ENCODE assay signal across 9 mouse cellular contexts in the genomic region with DNA sequence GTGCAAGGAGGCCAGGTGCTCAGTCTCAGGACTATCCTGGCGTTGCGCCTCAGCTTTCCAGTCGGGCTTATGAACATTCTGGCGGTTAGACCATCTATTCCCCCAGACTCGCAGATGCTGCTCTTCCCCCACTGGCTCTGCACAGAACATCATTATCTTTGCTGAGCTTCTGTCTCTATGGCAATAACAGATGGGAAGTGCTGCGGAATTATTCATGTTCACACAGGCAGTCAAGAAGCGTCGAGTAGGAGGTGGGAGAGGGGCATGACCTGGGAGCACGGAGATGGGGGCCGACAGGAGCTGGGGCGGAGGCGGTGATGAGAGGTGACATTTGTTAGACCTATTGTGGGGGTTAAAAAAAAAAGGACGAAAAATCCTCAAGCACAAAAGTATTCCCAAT. TPM values are rescaled to one million over a fixed set of nuclear protein-coding genes. Genes with fewer than 3 reads are reported as not detected.
DNase-seq lines count a peak whose midpoint lies in the region; ATAC-seq and TF ChIP-seq lines count a peak whose summit lies in the region.
"Had no signal": no experiment of that assay in that cellular context is flagged by ENCODE, and none has a peak within 500 bp of the region (broad histone marks: within the 10 kb centered on the region; RNA-seq: fewer than 3 reads in every experiment).

No protein-coding gene starts in this region.

- TF ChIP-seq CTCF in MEL (IDR thresholded peaks at IDR 0.05 in 2 of 3, conservative IDR thresholded peaks at IDR 0.05 in 1 of 3; ENCODE audit: control insufficient read depth in 1 of 3, insufficient read depth in 1 of 3, low read depth in 2 of 3, low read length in 3 of 3, poor library complexity in 1 of 3, severe bottlenecking in 1 of 3): no peak
- no peak for TF ChIP-seq CTCF in heart, postnatal 0 days (IDR thresholded peaks at IDR 0.05; ENCODE audit: low read depth)

- H3K4me1 ChIP-seq in MEL (ENCODE audit: control insufficient read depth in 1 of 2, insufficient read depth in 2 of 2, low read length in 2 of 2): peaks cover 0 to 15% of the 10 kb centered on the region in 2 experiments; a peak in 3 of 4 replicates
- peaks cover 12% of the 10 kb centered on the region for H3K4me1 ChIP-seq in heart, postnatal 0 days (ENCODE audit: control insufficient read depth, insufficient read depth)

- DNase-seq in 416B (ENCODE audit: low read depth) (peak; percentile 46), MEL (ENCODE audit: low read depth, low spot score) (peak; percentile 81)
- DNase-seq in embryo, embryonic 9.5 days (ENCODE audit: extremely low spot score): peak; percentile 77
- peak; percentile 18 for DNase-seq in heart, postnatal 0 days (ENCODE audit: low spot score)
- DNase-seq in layer of hippocampus, postnatal 36 days: peak; percentile 70 to 72
- peak; percentile 46 for DNase-seq in splenic B cell, adult 2 months (ENCODE audit: low read depth, low spot score)
- no peak for DNase-seq in ovary, postnatal 10 days (ENCODE audit: low spot score)

- peaks cover 12% of the 10 kb centered on the region for H3K79me2 ChIP-seq in MEL (ENCODE audit: control insufficient read depth, insufficient read depth, low read length, poor library complexity)

- no peak for TF ChIP-seq RAD21 in MEL (IDR thresholded peaks at IDR 0.05; ENCODE audit: low read depth, low read length)

- no peak for TF ChIP-seq POLR2A in MEL (IDR thresholded peaks at IDR 0.05; ENCODE audit: control insufficient read depth in 1 of 2, insufficient read depth in 1 of 2, low read depth in 1 of 2, low read length in 2 of 2, poor library complexity in 1 of 2)

- no peak for ATAC-seq in heart, postnatal 0 days (ENCODE audit: insufficient read depth, low read depth)
- ATAC-seq in megakaryocyte-erythroid progenitor cell, adult 5-6 weeks (replicated peaks; ENCODE audit: low FRiP score, low TSS enrichment, poor library complexity, severe bottlenecking): peak; percentile 45

- peak overlapping the region; percentile 71 to 100 for H3K4me3 ChIP-seq in MEL (ENCODE audit: control insufficient read depth in 1 of 2, insufficient read depth in 1 of 2, low read depth in 2 of 2, low read length in 2 of 2)
- H3K4me3 ChIP-seq in heart, postnatal 0 days (ENCODE audit: low read depth, low read length): peak overlapping the region; percentile 95

- peak overlapping the region; percentile 80 for H3K9ac ChIP-seq in MEL (ENCODE audit: control insufficient read depth, low read depth, low read length, poor library complexity, severe bottlenecking)
- no peak overlapping the region for H3K9ac ChIP-seq in heart, postnatal 0 days (replicated peaks; ENCODE audit: low read depth, low read length)

- H3K4me2 ChIP-seq in heart, postnatal 0 days (ENCODE audit: low read depth, low read length): peak overlapping the region; percentile 82

- no peaks in the 10 kb centered on the region for H3K27me3 ChIP-seq in MEL (ENCODE audit: control insufficient read depth in 1 of 2, insufficient read depth in 2 of 2, low read length in 2 of 2)
- H3K27me3 ChIP-seq in heart, postnatal 0 days (ENCODE audit: control insufficient read depth, insufficient read depth, low read length): no peaks in the 10 kb centered on the region
- no peaks in the 10 kb centered on the region for H3K27me3 ChIP-seq in splenic B cell, adult 2 months (ENCODE audit: control insufficient read depth, insufficient read depth, low read length, poor library complexity, severe bottlenecking)

- TF ChIP-seq EP300 in MEL (IDR thresholded peaks at IDR 0.05; ENCODE audit: low read depth in 1 of 2, low read length in 2 of 2): peak; percentile 59 to 77
- TF ChIP-seq EP300 in heart, postnatal 0 days (IDR thresholded peaks at IDR 0.05; ENCODE audit: low read depth): no peak

- peak overlapping the region; percentile 97 for H3K27ac ChIP-seq in MEL (ENCODE audit: control insufficient read depth, low read depth, low read length)
- H3K27ac ChIP-seq in heart, postnatal 0 days (ENCODE audit: low read depth): peak overlapping the region; percentile 98

- H3K9me3 ChIP-seq in MEL (replicated peaks; ENCODE audit: insufficient read depth, low read length): no peaks in the 10 kb centered on the region
- no peaks in the 10 kb centered on the region for H3K9me3 ChIP-seq in heart, postnatal 0 days (replicated peaks; ENCODE audit: control insufficient read depth, low read length)

- peaks cover 0 to 16% of the 10 kb centered on the region in 2 experiments; a peak in 2 of 4 replicates for H3K36me3 ChIP-seq in MEL (ENCODE audit: control insufficient read depth in 1 of 2, insufficient read depth in 2 of 2, low read length in 2 of 2)
- no peaks in the 10 kb centered on the region for H3K36me3 ChIP-seq in heart, postnatal 0 days (replicated peaks; ENCODE audit: control insufficient read depth, insufficient read depth, low read length)
- H3K36me3 ChIP-seq in splenic B cell, adult 2 months (ENCODE audit: control insufficient read depth, insufficient read depth, low read length, poor library complexity, severe bottlenecking): peaks cover 3% of the 10 kb centered on the region; the same call in 1 of the 2 replicates

- WGBS in heart, postnatal 0 days: 8% methylated on average over 13 of the region's 13 CpGs

TF ChIP-seq in MEL, 35 proteins besides CTCF, POLR2A, EP300 and RAD21:
- TF ChIP-seq GATA1 (IDR thresholded peaks at IDR 0.05; ENCODE audit: low read depth, low read length): peak; percentile 65
- no peak for TF ChIP-seq POLR2AphosphoS2 (IDR thresholded peaks at IDR 0.05; ENCODE audit: low read length)
- TF ChIP-seq BHLHE40 (IDR thresholded peaks at IDR 0.05; ENCODE audit: borderline replicate concordance, low read depth, low read length): no peak
- TF ChIP-seq ZNF384 (IDR thresholded peaks at IDR 0.05; ENCODE audit: low read depth, low read length): no peak
- 0 out of 2 replicates have a peak, but pooled peaks have one; percentile 19 for TF ChIP-seq KAT2A (conservative IDR thresholded peaks at IDR 0.05; ENCODE audit: low read depth, low read length)
- no peak for TF ChIP-seq MAFK (IDR thresholded peaks at IDR 0.05; ENCODE audit: borderline replicate concordance, low read depth, low read length)
- TF ChIP-seq SMC3 (IDR thresholded peaks at IDR 0.05; ENCODE audit: low read depth, low read length): no peak
- TF ChIP-seq TCF12 (IDR thresholded peaks at IDR 0.05; ENCODE audit: low read depth, low read length): peak; percentile 33; the same call in 1 of the 2 replicates
- TF ChIP-seq MAX (IDR thresholded peaks at IDR 0.05; ENCODE audit: low read length): no peak
- no peak for TF ChIP-seq TBP (IDR thresholded peaks at IDR 0.05; ENCODE audit: low read depth, low read length)
- no peak for TF ChIP-seq ELF1 (IDR thresholded peaks at IDR 0.05; ENCODE audit: low read depth, low read length)
- peak; percentile 74 for TF ChIP-seq TAL1 (IDR thresholded peaks at IDR 0.05; ENCODE audit: low read length)
- TF ChIP-seq RCOR1 (IDR thresholded peaks at IDR 0.05; ENCODE audit: low read depth, low read length): peak; percentile 61; the same call in 1 of the 2 replicates
- TF ChIP-seq MYB (IDR thresholded peaks at IDR 0.05; ENCODE audit: low read depth, low read length): peak; percentile 60; the same call in 1 of the 2 replicates
- peak; percentile 55; the same call in 1 of the 2 replicates for TF ChIP-seq ETS1 (IDR thresholded peaks at IDR 0.05; ENCODE audit: low read depth, low read length)

RNA-seq across cellular contexts. Expression of gene Skil, which starts 1.7 kb away (rescaled TPM):
- total RNA-seq in MEL (2012; rRNA removed): 7.4 and 7.5 TPM in 2 replicates
- 1 to 10 TPM in 1 of 2 experiments, not detected in 1; 8.6 TPM for polyA plus RNA-seq in MEL (2012; ENCODE audit: insufficient read depth in 1 of 2, insufficient read length in 2 of 2, low read depth in 1 of 2, low replicate concordance in 2 of 2, missing spikeins in 1 of 2)
- 13.1 and 17.9 TPM in 2 replicates for total RNA-seq in heart, postnatal 0 days (2014; rRNA removed; ENCODE audit: low replicate concordance)
- 10.7 and 10.9 TPM in 2 replicates for polyA plus RNA-seq in heart, postnatal 0 days (2015; fragmentation: Nextera tagmentation; extraction: Ambion mirVana)
- 10 to 100 TPM; 74.5 to 74.6 TPM for total RNA-seq in layer of hippocampus, postnatal 36 days (2021)
- 5.3 and 6.1 TPM in 2 replicates for total RNA-seq in megakaryocyte-erythroid progenitor cell, adult 5-6 weeks (2014; fragmentation: Nextera tagmentation)
- 24.1 and 26.9 TPM in 2 replicates for total RNA-seq in megakaryocyte-erythroid progenitor cell, adult 5-6 weeks (2017)

RNA-seq across cellular contexts. Expression of gene Cldn11, which starts 56.5 kb away (rescaled TPM):
- total RNA-seq in MEL (2012; rRNA removed): not detected in 2 replicates
- polyA plus RNA-seq in MEL (2012; ENCODE audit: insufficient read depth in 1 of 2, insufficient read length in 2 of 2, low read depth in 1 of 2, low replicate concordance in 2 of 2, missing spikeins in 1 of 2): not detected
- 5.6 and 9.3 TPM in 2 replicates for total RNA-seq in heart, postnatal 0 days (2014; rRNA removed; ENCODE audit: low replicate concordance)
- 4.8 and 6.0 TPM in 2 replicates for polyA plus RNA-seq in heart, postnatal 0 days (2015; fragmentation: Nextera tagmentation; extraction: Ambion mirVana)
- 100 to 1,000 TPM; 200 to 204 TPM for total RNA-seq in layer of hippocampus, postnatal 36 days (2021)
- total RNA-seq in megakaryocyte-erythroid progenitor cell, adult 5-6 weeks (2014; fragmentation: Nextera tagmentation): not detected in 2 replicates
- not detected in 2 replicates for total RNA-seq in megakaryocyte-erythroid progenitor cell, adult 5-6 weeks (2017)
- total RNA-seq: hematopoietic stem cell, adult 5-6 weeks had no signal

Comparison
In these comparisons a context has a peak if more than half of its experiments do, and no peak if none do; other contexts are left out.
1. RNA of gene Cldn11, which starts 56.5 kb away (total RNA-seq): 200 to 204 TPM in layer of hippocampus, postnatal 36 days; 5.6 to 9.3 TPM in heart, postnatal 0 days, not detected in MEL and not detected in megakaryocyte-erythroid progenitor cell, adult 5-6 weeks; every median in the first group is over 10 times any median in the second.